Mouse (Mus musculus): ENCODE measurements at regions not wholly inside any gene's neighbourhood (a gene's known extent, or its start where the extent isn't known, plus 50 kb on each side); places are given as distances from the start of the nearest gene placed in this dataset.

- no peaks in the 10 kb centered on the region for H3K36me3 ChIP-seq
- no peaks in the 10 kb centered on the region for H3K9me3 ChIP-seq (replicated peaks)
- 64% methylated on average over 2 of the region's 2 CpGs for WGBS (ENCODE audit: insufficient replicate concordance)
- no peak overlapping the region for H3K4me3 ChIP-seq
- no peak overlapping the region for H3K4me2 ChIP-seq
- H3K4me1 ChIP-seq, result no peaks in the 10 kb centered on the region
- no peak for ATAC-seq
- H3K27ac ChIP-seq, result no peak overlapping the region
- H3K9ac ChIP-seq, result no peak overlapping the region
- H3K27me3 ChIP-seq (replicated peaks), result no peaks in the 10 kb centered on the region
These were observed 266.3 kb upstream of the Lyplal1 start for GRCm38 (mm10) chr1:186383453-186383852.

- no peak overlapping the region for H3K27ac ChIP-seq
- no peaks in the 10 kb centered on the region for H3K27me3 ChIP-seq (replicated peaks)
- 61% methylated on average over 3 of the region's 3 CpGs for WGBS (ENCODE audit: insufficient replicate concordance)
- no peaks in the 10 kb centered on the region for H3K9me3 ChIP-seq (replicated peaks)
- H3K4me2 ChIP-seq, result no peak overlapping the region
- no peak overlapping the region for H3K4me3 ChIP-seq
- H3K4me1 ChIP-seq, result no peaks in the 10 kb centered on the region
- ATAC-seq, result no peak
- H3K9ac ChIP-seq, result no peak overlapping the region
- H3K36me3 ChIP-seq, result no peaks in the 10 kb centered on the region
These were observed 265.9 kb upstream of the Lyplal1 start for GRCm38 (mm10) chr1:186383006-186383405.

GRCm38 (mm10) chr1:186379938-186380847 is 263.1 kb upstream of the Lyplal1 start:
- no peak for ATAC-seq
- H3K9ac ChIP-seq, result no peak overlapping the region
- no peaks in the 10 kb centered on the region for H3K27me3 ChIP-seq (replicated peaks)
- H3K4me1 ChIP-seq, result no peaks in the 10 kb centered on the region
- no peak overlapping the region for H3K4me2 ChIP-seq
- no peak overlapping the region for H3K27ac ChIP-seq
- no peaks in the 10 kb centered on the region for H3K36me3 ChIP-seq
- 64% methylated on average over 10 of the region's 10 CpGs for WGBS (ENCODE audit: insufficient replicate concordance)
- H3K4me3 ChIP-seq, result no peak overlapping the region
- no peaks in the 10 kb centered on the region for H3K9me3 ChIP-seq (replicated peaks)

- no peak overlapping the region for H3K4me2 ChIP-seq
- 55% methylated on average over 9 of the region's 9 CpGs for WGBS (ENCODE audit: insufficient replicate concordance)
- no peak overlapping the region for H3K4me3 ChIP-seq
- H3K9ac ChIP-seq, result no peak overlapping the region
- H3K9me3 ChIP-seq (replicated peaks), result no peaks in the 10 kb centered on the region
- H3K36me3 ChIP-seq, result no peaks in the 10 kb centered on the region
- ATAC-seq, result no peak
- no peaks in the 10 kb centered on the region for H3K4me1 ChIP-seq
- no peaks in the 10 kb centered on the region for H3K27me3 ChIP-seq (replicated peaks)
- no peak overlapping the region for H3K27ac ChIP-seq
These were observed 260.0 kb upstream of the Lyplal1 start for GRCm38 (mm10) chr1:186376906-186377623.

- H3K4me1 ChIP-seq, result no peaks in the 10 kb centered on the region
- no peak overlapping the region for H3K4me3 ChIP-seq
- H3K27me3 ChIP-seq (replicated peaks), result no peaks in the 10 kb centered on the region
- no peaks in the 10 kb centered on the region for H3K36me3 ChIP-seq
- H3K9me3 ChIP-seq (replicated peaks), result no peaks in the 10 kb centered on the region
- no peak overlapping the region for H3K9ac ChIP-seq
- no peak overlapping the region for H3K27ac ChIP-seq
- WGBS (ENCODE audit: insufficient replicate concordance), result 59% methylated on average over 9 of the region's 9 CpGs
- ATAC-seq, result peak; percentile 45
- no peak overlapping the region for H3K4me2 ChIP-seq
These were observed 257.0 kb upstream of the Lyplal1 start for GRCm38 (mm10) chr1:186374009-186374649.

GRCm38 (mm10) chr1:186373386-186373785 is 256.3 kb upstream of the Lyplal1 start:
- Histone ChIP-seq H3K9ac (no peak overlapping the region), H3K36me3 (no peaks in the 10 kb centered on the region), H3K4me1 (no peaks in the 10 kb centered on the region), H3K27me3 (replicated peaks) (no peaks in the 10 kb centered on the region), H3K4me2 (no peak overlapping the region), H3K27ac (no peak overlapping the region), H3K4me3 (no peak overlapping the region), H3K9me3 (replicated peaks) (no peaks in the 10 kb centered on the region)
- WGBS (ENCODE audit: insufficient replicate concordance), result 59% methylated on average over 4 of the region's 4 CpGs
- no peak for ATAC-seq

GRCm38 (mm10) chr1:186372770-186373353 is 255.8 kb upstream of the Lyplal1 start:
- Histone ChIP-seq H3K36me3 (no peaks in the 10 kb centered on the region), H3K4me1 (no peaks in the 10 kb centered on the region), H3K9me3 (replicated peaks) (no peaks in the 10 kb centered on the region), H3K4me3 (no peak overlapping the region), H3K27ac (no peak overlapping the region), H3K27me3 (replicated peaks) (no peaks in the 10 kb centered on the region), H3K4me2 (no peak overlapping the region), H3K9ac (no peak overlapping the region)
- peak; percentile 28; the same call in 1 of the 2 replicates for ATAC-seq
- 86% methylated on average over 2 of the region's 2 CpGs for WGBS (ENCODE audit: insufficient replicate concordance)

- Histone ChIP-seq H3K9ac (no peak overlapping the region), H3K27me3 (replicated peaks) (no peaks in the 10 kb centered on the region), H3K4me1 (no peaks in the 10 kb centered on the region), H3K9me3 (replicated peaks) (no peaks in the 10 kb centered on the region), H3K27ac (no peak overlapping the region), H3K4me2 (no peak overlapping the region), H3K36me3 (no peaks in the 10 kb centered on the region), H3K4me3 (no peak overlapping the region)
- ATAC-seq, result no peak
- 51% methylated on average over 4 of the region's 4 CpGs for WGBS (ENCODE audit: insufficient replicate concordance)
These were observed 246.2 kb upstream of the Lyplal1 start for GRCm38 (mm10) chr1:186363356-186363755.

GRCm38 (mm10) chr1:186358011-186358670 is 241.0 kb upstream of the Lyplal1 start:
- no peak overlapping the region for H3K9ac ChIP-seq
- H3K27ac ChIP-seq, result no peak overlapping the region
- ATAC-seq, result no peak
- H3K9me3 ChIP-seq (replicated peaks), result no peaks in the 10 kb centered on the region
- no peaks in the 10 kb centered on the region for H3K27me3 ChIP-seq (replicated peaks)
- no peaks in the 10 kb centered on the region for H3K4me1 ChIP-seq
- no peaks in the 10 kb centered on the region for H3K36me3 ChIP-seq
- H3K4me2 ChIP-seq, result no peak overlapping the region
- H3K4me3 ChIP-seq, result no peak overlapping the region
- WGBS (ENCODE audit: insufficient replicate concordance), result 62% methylated on average over 15 of the region's 15 CpGs

- no peak for ATAC-seq
- H3K4me3 ChIP-seq, result no peak overlapping the region
- WGBS (ENCODE audit: insufficient replicate concordance), result 53% methylated on average over 6 of the region's 6 CpGs
These were observed 237.6 kb upstream of the Lyplal1 start for GRCm38 (mm10) chr1:186354742-186355141.

GRCm38 (mm10) chr1:186354072-186354471 is 237.0 kb upstream of the Lyplal1 start:
- no peak for ATAC-seq
- no peak overlapping the region for H3K9ac ChIP-seq
- no peaks in the 10 kb centered on the region for H3K36me3 ChIP-seq
- no peaks in the 10 kb centered on the region for H3K27me3 ChIP-seq (replicated peaks)
- H3K4me2 ChIP-seq, result no peak overlapping the region
- no peak overlapping the region for H3K4me3 ChIP-seq
- H3K4me1 ChIP-seq, result no peaks in the 10 kb centered on the region
- H3K9me3 ChIP-seq (replicated peaks), result no peaks in the 10 kb centered on the region
- no peak overlapping the region for H3K27ac ChIP-seq

More at GRCm38 (mm10) chr1:186354742-186355141, 237.6 kb upstream of the Lyplal1 start:
- no peaks in the 10 kb centered on the region for H3K9me3 ChIP-seq (replicated peaks)
- H3K27me3 ChIP-seq (replicated peaks), result no peaks in the 10 kb centered on the region
- H3K4me2 ChIP-seq, result no peak overlapping the region
- H3K27ac ChIP-seq, result no peak overlapping the region
- H3K9ac ChIP-seq, result no peak overlapping the region
- H3K36me3 ChIP-seq, result no peaks in the 10 kb centered on the region
- no peaks in the 10 kb centered on the region for H3K4me1 ChIP-seq

All from liver, embryonic 12.5 days (tissue).